Mouse (Mus musculus): ENCODE measurements at regions not wholly inside any gene's neighbourhood (a gene's known extent, or its start where the extent isn't known, plus 50 kb on each side); places are given as distances from the start of the nearest gene placed in this dataset.

DNA sequence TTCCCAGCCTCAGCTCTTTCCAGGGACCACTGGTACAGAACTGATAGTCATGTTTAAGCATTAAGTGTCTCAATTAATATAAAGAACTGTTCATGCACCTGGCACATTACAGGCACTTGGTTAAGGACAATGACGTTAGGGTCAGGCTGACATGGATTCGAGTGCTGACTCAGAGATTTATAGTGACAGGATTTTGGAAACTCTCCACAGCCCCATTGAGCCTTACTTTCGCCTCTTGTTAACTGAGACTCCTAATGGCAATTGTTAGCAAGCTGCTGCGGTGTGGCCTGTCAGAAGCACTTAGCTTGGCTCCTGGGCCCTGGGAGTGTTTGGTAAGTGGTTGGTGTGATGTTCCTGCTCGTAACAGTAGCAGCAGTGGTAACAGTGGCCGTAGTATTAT, 644.4 kb downstream of the Dhx35 start:
- Histone ChIP-seq H3K36me3 (no peaks in the 10 kb centered on the region), H3K4me3 (no peak overlapping the region), H3K4me1 (no peaks in the 10 kb centered on the region), H3K9me3 (replicated peaks) (peaks cover 4% of the 10 kb centered on the region; the same call in 1 of the 2 replicates), H3K27ac (replicated peaks) (no peak overlapping the region), H3K27me3 (ENCODE audit: low read depth, poor library complexity, severe bottlenecking) (no peaks in the 10 kb centered on the region)
- WGBS: 88% methylated on average over 6 of the region's 6 CpGs
- DNase-seq (ENCODE audit: low spot score): no peak

DNA sequence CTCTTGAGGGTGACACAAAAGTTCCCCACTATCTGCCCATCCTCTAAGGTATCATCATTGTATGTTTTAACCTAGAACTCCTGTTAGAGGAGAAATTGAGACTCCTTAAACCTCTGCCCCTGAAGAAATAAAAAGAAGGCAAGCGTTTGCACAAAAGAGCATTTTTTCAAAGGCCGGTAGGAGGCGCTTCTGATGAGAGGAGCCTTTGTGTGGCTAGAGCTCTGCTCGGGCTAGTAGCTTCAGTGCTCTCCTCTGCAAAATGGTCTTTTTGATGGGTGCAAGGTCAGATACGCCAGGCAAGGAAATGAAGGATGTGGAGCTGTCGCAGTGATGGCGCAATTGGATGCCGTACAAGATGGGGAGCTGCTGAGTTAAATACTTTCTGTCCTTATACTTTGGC, 649.0 kb downstream of the Dhx35 start:
- H3K36me3 ChIP-seq: no peaks in the 10 kb centered on the region
- peak; percentile 32 for DNase-seq (ENCODE audit: low spot score)
- no peaks in the 10 kb centered on the region for H3K4me1 ChIP-seq
- H3K27me3 ChIP-seq (ENCODE audit: low read depth, poor library complexity, severe bottlenecking): no peaks in the 10 kb centered on the region
- 22% methylated on average over 8 of the region's 8 CpGs for WGBS
- no peak overlapping the region for H3K4me3 ChIP-seq
- H3K27ac ChIP-seq (replicated peaks): no peak overlapping the region
- H3K9me3 ChIP-seq (replicated peaks): no peaks in the 10 kb centered on the region

DNA sequence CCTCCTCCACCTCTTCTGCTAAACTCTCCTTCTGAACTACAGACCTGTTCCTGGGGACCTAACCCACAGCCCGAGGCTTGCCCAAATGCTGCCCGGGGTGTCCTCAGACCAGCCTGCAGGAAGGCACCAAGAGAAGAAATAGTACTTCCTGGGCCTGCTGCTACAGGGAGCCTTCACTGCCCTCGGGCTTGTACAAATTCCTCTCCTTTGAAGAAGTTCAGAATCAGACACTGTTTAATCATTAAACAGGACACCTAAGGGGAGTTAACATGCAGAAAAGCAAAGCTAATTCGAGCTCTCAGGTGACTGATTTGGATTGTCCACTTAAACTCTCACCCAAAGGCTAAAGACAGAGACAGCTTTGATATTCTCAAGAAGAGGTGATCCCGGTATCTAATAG, 651.8 kb downstream of the Dhx35 start:
- 82% methylated on average over 5 of the region's 5 CpGs for WGBS
- H3K36me3 ChIP-seq: no peaks in the 10 kb centered on the region
- H3K4me1 ChIP-seq: no peaks in the 10 kb centered on the region
- H3K27me3 ChIP-seq (ENCODE audit: low read depth, poor library complexity, severe bottlenecking): no peaks in the 10 kb centered on the region
- no peak overlapping the region for H3K27ac ChIP-seq (replicated peaks)
- H3K9me3 ChIP-seq (replicated peaks): no peaks in the 10 kb centered on the region
- no peak for DNase-seq (ENCODE audit: low spot score)
- H3K4me3 ChIP-seq: no peak overlapping the region

GRCm38 (mm10) chr2:159446886-159447285, 652.3 kb downstream of the Dhx35 start:
- no peak overlapping the region for H3K27ac ChIP-seq (replicated peaks)
- H3K4me3 ChIP-seq: no peak overlapping the region
- no peak for DNase-seq (ENCODE audit: low spot score)
- 79% methylated on average over 5 of the region's 5 CpGs for WGBS
- H3K4me1 ChIP-seq: no peaks in the 10 kb centered on the region
- H3K27me3 ChIP-seq (ENCODE audit: low read depth, poor library complexity, severe bottlenecking): no peaks in the 10 kb centered on the region
- no peaks in the 10 kb centered on the region for H3K36me3 ChIP-seq
- H3K9me3 ChIP-seq (replicated peaks): no peaks in the 10 kb centered on the region

GRCm38 (mm10) chr2:159448976-159449375, 654.4 kb downstream of the Dhx35 start:
- no peaks in the 10 kb centered on the region for H3K36me3 ChIP-seq
- H3K4me1 ChIP-seq: no peaks in the 10 kb centered on the region
- no peaks in the 10 kb centered on the region for H3K9me3 ChIP-seq (replicated peaks)
- H3K27ac ChIP-seq (replicated peaks): no peak overlapping the region
- WGBS: 88% methylated on average over 5 of the region's 5 CpGs
- no peak overlapping the region for H3K4me3 ChIP-seq
- no peaks in the 10 kb centered on the region for H3K27me3 ChIP-seq (ENCODE audit: low read depth, poor library complexity, severe bottlenecking)
- DNase-seq (ENCODE audit: low spot score): no peak

DNA sequence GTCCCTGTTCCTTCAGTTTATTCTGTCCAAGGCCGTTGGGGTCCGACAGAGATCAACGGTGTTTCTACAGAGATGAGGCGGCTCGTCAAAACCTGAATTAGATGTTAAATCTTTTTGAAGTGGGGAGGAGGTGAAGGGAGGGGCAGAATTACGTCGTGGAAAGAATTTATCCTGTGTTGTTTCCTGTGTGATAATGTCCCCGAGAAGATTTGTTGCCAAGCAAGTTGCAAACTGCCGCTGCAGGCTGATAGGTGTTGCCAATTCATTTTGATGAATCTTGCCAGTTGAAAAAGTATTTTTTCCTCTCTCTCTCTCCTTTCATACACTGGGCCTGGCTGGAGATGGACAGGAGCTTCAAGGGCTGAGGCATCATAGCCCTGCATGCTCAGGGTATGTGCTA, 656.8 kb downstream of the Dhx35 start:
- no peaks in the 10 kb centered on the region for H3K9me3 ChIP-seq (replicated peaks)
- 84% methylated on average over 9 of the region's 9 CpGs for whole genome bisulfite sequencing
- no peak overlapping the region for H3K4me3 ChIP-seq
- no peaks in the 10 kb centered on the region for H3K36me3 ChIP-seq
- no peak for DNase-seq (ENCODE audit: low spot score)
- H3K4me1 ChIP-seq: no peaks in the 10 kb centered on the region
- H3K27me3 ChIP-seq (ENCODE audit: low read depth, poor library complexity, severe bottlenecking): no peaks in the 10 kb centered on the region
- no peak overlapping the region for H3K27ac ChIP-seq (replicated peaks)

GRCm38 (mm10) chr2:159481399-159482080, 686.9 kb downstream of the Dhx35 start:
- Histone ChIP-seq H3K36me3 (no peaks in the 10 kb centered on the region), H3K27ac (replicated peaks) (no peak overlapping the region), H3K9me3 (replicated peaks) (no peaks in the 10 kb centered on the region), H3K27me3 (ENCODE audit: low read depth, poor library complexity, severe bottlenecking) (no peaks in the 10 kb centered on the region), H3K4me1 (no peaks in the 10 kb centered on the region), H3K4me3 (no peak overlapping the region)
- 75% methylated on average over 6 of the region's 6 CpGs for WGBS
- DNase-seq (ENCODE audit: low spot score): no peak

DNA sequence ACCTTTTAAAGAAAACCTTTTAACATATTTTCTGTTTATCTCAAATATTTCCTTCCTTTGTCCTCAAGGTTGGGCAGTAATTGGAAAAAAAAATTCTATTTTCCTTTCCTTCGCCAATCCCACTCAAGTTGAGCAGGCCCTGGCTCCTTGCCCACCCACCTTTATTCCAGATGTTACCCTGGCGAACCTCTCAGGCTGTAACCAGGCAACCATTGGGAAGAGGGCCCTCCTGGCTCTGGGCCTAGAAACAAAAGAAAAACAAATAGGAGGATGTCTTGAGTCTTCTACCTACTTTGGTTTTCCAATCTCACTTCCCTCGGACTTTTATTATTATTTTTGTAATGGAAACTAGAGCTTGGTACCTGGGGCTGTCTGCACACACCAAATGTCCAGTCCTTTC, 696.5 kb downstream of the Dhx35 start:
- H3K4me3 ChIP-seq: no peak overlapping the region
- H3K36me3 ChIP-seq: no peaks in the 10 kb centered on the region
- H3K4me1 ChIP-seq: no peaks in the 10 kb centered on the region
- DNase-seq (ENCODE audit: low spot score): no peak
- 68% methylated on average over 3 of the region's 3 CpGs for WGBS
- no peak overlapping the region for H3K27ac ChIP-seq (replicated peaks)
- no peaks in the 10 kb centered on the region for H3K9me3 ChIP-seq (replicated peaks)
- H3K27me3 ChIP-seq (ENCODE audit: low read depth, poor library complexity, severe bottlenecking): no peaks in the 10 kb centered on the region

DNA sequence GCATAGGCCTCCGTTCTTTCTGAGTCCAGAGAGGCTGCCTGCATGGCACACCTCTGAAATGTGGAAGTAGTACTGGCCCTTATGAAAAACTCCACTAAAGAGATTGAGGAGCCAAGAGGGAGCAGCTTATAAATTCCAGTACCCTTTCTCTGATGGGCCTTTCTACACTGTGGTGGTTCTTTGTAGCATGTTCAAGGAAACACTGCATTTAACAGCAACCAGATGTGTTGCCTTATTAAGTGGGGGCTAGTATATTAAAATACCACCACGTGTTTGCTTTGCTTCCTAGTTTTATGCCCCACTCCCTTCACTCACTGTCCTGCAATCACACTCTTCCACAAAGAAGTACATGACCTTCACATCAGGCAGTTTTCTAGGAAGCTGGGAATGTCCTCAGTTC, 704.1 kb downstream of the Dhx35 start:
- 79% methylated on average over 2 of the region's 2 CpGs for WGBS
- Histone ChIP-seq H3K9me3 (replicated peaks) (no peaks in the 10 kb centered on the region), H3K36me3 (no peaks in the 10 kb centered on the region), H3K4me3 (no peak overlapping the region), H3K27me3 (ENCODE audit: low read depth, poor library complexity, severe bottlenecking) (no peaks in the 10 kb centered on the region), H3K4me1 (no peaks in the 10 kb centered on the region), H3K27ac (replicated peaks) (no peak overlapping the region)
- DNase-seq (ENCODE audit: low spot score): no peak

DNA sequence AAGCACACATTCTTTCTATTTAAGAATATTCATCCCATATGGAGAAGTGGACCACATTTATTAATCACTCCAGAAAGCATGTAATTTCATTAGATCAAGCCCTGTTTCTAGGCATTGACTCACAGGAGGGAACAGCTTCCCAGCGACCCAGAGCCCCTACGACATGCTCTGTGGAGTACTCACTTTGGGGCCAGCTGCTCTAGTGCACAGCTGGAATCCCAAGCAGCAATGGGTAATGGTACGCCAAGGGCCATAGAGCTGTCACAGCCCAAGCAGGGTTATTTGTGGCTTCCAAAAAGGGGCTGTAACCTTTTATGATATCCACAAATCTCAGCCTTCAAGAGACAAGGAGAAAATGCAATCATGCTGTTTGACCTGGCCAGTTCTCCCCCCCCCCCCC, 706.4 kb downstream of the Dhx35 start:
- Histone ChIP-seq H3K27ac (replicated peaks) (no peak overlapping the region), H3K36me3 (no peaks in the 10 kb centered on the region), H3K4me3 (no peak overlapping the region), H3K9me3 (replicated peaks) (no peaks in the 10 kb centered on the region), H3K4me1 (no peaks in the 10 kb centered on the region), H3K27me3 (ENCODE audit: low read depth, poor library complexity, severe bottlenecking) (no peaks in the 10 kb centered on the region)
- DNase-seq (ENCODE audit: low spot score): no peak
- 52% methylated on average over 3 of the region's 3 CpGs for WGBS

DNA sequence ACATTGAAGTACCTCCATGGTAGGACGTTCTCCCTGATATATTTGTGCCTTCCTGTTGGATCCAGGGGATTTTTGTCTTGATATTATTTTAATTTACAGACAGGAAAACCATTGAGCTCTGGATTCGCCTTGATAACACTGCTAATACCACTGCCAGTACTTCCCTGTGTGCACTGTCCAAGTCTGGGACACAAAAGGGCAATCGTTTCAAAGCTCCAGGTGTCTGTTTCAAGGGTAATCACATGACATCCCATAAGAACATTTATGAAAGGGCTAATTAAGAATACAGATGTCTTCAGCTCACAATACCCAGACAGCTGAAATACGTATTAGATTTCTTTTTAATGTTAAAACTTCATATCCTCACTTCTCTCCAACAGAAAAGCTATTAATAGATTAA, 724.5 kb downstream of the Dhx35 start:
- no peak overlapping the region for H3K27ac ChIP-seq (replicated peaks)
- no peak for DNase-seq (ENCODE audit: low spot score)
- H3K36me3 ChIP-seq: no peaks in the 10 kb centered on the region
- H3K9me3 ChIP-seq (replicated peaks): no peaks in the 10 kb centered on the region
- no peaks in the 10 kb centered on the region for H3K4me1 ChIP-seq
- H3K4me3 ChIP-seq: no peak overlapping the region
- no peaks in the 10 kb centered on the region for H3K27me3 ChIP-seq (ENCODE audit: low read depth, poor library complexity, severe bottlenecking)
- 73% methylated on average over 4 of the region's 4 CpGs for WGBS

DNA sequence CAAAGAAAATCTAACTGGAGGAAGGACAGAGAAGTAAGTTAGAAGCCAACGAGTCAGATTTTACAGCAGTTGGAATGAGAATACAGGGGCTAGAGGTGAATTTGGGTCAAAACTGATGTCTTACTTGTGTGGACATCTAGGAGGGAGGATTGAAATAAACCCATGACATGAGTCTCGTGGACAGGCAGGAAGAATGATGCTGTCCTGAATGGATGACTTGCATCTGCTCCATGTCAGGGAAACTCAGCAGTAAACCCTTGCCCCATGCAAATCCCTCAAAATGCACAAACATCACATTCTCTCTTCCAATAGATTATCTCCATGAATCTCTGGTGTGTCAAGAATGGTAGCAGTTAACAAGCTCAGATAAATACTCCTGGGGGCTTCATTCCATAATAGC, 729.1 kb downstream of the Dhx35 start:
- no peaks in the 10 kb centered on the region for H3K36me3 ChIP-seq
- no peak for DNase-seq (ENCODE audit: low spot score)
- H3K9me3 ChIP-seq (replicated peaks): no peaks in the 10 kb centered on the region
- no peaks in the 10 kb centered on the region for H3K4me1 ChIP-seq
- no peaks in the 10 kb centered on the region for H3K27me3 ChIP-seq (ENCODE audit: low read depth, poor library complexity, severe bottlenecking)
- no peak overlapping the region for H3K4me3 ChIP-seq
- 86% methylated on average over 2 of the region's 2 CpGs for WGBS
- no peak overlapping the region for H3K27ac ChIP-seq (replicated peaks)

DNA sequence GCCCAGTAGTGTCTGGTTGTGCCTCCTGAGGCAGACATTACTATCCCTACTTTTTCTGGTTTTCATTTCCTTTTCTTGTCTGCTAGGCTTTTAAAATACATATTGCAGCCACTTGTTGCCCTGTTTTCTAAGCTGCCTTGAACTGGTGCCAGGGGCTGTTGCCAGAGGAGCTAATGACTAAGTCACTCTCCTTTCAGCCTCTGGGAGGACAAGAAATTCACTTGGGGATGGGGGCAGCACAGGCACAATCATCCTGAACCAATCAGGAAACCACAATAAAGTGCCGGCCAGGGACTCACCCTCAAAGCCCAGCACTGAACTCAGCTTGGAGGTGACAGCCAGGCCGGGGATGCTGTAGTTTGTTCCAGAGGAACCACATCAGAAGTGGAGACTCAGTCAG, 740.3 kb downstream of the Dhx35 start:
- Histone ChIP-seq H3K36me3 (no peaks in the 10 kb centered on the region), H3K4me1 (no peaks in the 10 kb centered on the region), H3K27ac (replicated peaks) (no peak overlapping the region), H3K27me3 (ENCODE audit: low read depth, poor library complexity, severe bottlenecking) (no peaks in the 10 kb centered on the region), H3K9me3 (replicated peaks) (no peaks in the 10 kb centered on the region), H3K4me3 (no peak overlapping the region)
- WGBS: 94% methylated on average over 2 of the region's 2 CpGs
- DNase-seq (ENCODE audit: low spot score): no peak

DNA sequence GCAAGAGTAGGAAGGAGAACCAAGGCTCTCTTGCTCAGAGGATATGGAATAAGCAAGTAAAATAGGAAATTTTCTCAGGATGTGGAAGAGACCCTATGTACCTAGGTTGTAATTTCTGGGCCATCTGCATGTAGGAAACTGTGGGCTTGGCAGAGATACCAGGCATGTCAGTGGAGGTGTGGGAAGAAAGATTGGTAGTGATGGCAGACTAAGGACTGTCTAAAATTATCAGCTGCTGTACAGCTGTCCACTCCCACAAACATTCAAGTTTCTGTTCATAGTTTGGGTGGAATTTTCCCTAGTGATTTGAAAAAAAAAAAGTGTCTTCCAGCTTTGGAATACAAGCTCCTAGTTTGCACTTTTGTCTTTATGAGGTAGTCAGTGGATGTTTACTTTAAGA, 744.7 kb downstream of the Dhx35 start:
- DNase-seq (ENCODE audit: low spot score): no peak
- H3K4me1 ChIP-seq: no peaks in the 10 kb centered on the region
- H3K36me3 ChIP-seq: no peaks in the 10 kb centered on the region
- no peaks in the 10 kb centered on the region for H3K27me3 ChIP-seq (ENCODE audit: low read depth, poor library complexity, severe bottlenecking)
- H3K4me3 ChIP-seq: no peak overlapping the region
- no peaks in the 10 kb centered on the region for H3K9me3 ChIP-seq (replicated peaks)
- no peak overlapping the region for H3K27ac ChIP-seq (replicated peaks)

Measured in midbrain, embryonic 10.5 days (tissue).